Mouse (Mus musculus): ENCODE data around the gene Klf3. TPM values are rescaled to one million over a fixed set of nuclear protein-coding genes. Genes with fewer than 3 reads are reported as not detected.
A peak's percentile ranks its signal among the peaks of the same experiment; 100 is the strongest.

The Klf3 gene
- polyA plus RNA-seq, 1 experiment from 2014 or later, result 88.0 TPM

DNA sequence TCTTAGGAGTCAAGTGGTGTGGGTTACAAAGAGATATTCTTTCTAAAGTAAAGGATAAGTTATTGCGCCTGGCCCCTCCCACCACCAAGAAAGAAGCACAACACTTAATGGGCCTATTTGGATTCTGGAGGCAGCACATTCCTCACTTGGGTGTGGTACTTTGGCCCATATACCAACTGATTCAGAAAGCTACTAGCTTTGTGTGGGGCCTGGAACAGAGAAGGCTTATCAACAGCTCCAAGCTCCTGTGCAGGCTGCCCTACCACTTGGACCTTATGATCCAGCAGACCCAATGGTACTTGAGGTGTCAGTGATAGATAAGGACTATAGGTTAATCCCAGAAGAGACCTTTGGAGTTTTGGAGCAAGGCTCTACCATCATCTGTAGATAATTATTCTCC, 15.0 kb upstream of the Klf3 start:
- Histone ChIP-seq H3K4me3 (ENCODE audit: low read depth, low read length) (no peak overlapping the region), H3K27ac (ENCODE audit: low read depth) (no peak overlapping the region), H3K36me3 (ENCODE audit: control insufficient read depth, insufficient read depth, low read length) (no peaks in the 10 kb centered on the region), H3K4me2 (ENCODE audit: low read length) (no peak overlapping the region), H3K9me3 (ENCODE audit: control insufficient read depth, low read length) (no peaks in the 10 kb centered on the region), H3K27me3 (replicated peaks; ENCODE audit: control insufficient read depth, insufficient read depth, low read length) (no peaks in the 10 kb centered on the region), H3K9ac (ENCODE audit: low read length) (no peak overlapping the region), H3K4me1 (replicated peaks; ENCODE audit: control insufficient read depth, insufficient read depth, low read length) (no peaks in the 10 kb centered on the region)
- no peak for ATAC-seq (replicated peaks; ENCODE audit: low FRiP score, low TSS enrichment, low read depth)
- no peak for DNase-seq (ENCODE audit: low spot score)
- WGBS, result 93% methylated on average over 1 of the region's 1 CpGs

GRCm38 (mm10) chr5:64798209-64798608, 5.0 kb upstream of the Klf3 start:
- H3K4me2 ChIP-seq (ENCODE audit: low read length), result no peak overlapping the region
- no peak overlapping the region for H3K9ac ChIP-seq (ENCODE audit: low read length)
- no peaks in the 10 kb centered on the region for H3K36me3 ChIP-seq (ENCODE audit: control insufficient read depth, insufficient read depth, low read length)
- 75% methylated on average over 4 of the region's 4 CpGs for WGBS
- H3K4me1 ChIP-seq (replicated peaks; ENCODE audit: control insufficient read depth, insufficient read depth, low read length), result no peaks in the 10 kb centered on the region
- ATAC-seq (replicated peaks; ENCODE audit: low FRiP score, low TSS enrichment, low read depth), result no peak
- DNase-seq (ENCODE audit: low spot score), result no peak
- H3K27me3 ChIP-seq (replicated peaks; ENCODE audit: control insufficient read depth, insufficient read depth, low read length), result no peaks in the 10 kb centered on the region
- 0 out of 2 replicates have a peak, but pooled peaks cover 11% of the 10 kb centered on the region for H3K9me3 ChIP-seq (ENCODE audit: control insufficient read depth, low read length)
- no peak overlapping the region for H3K4me3 ChIP-seq (ENCODE audit: low read depth, low read length)
- H3K27ac ChIP-seq (ENCODE audit: low read depth), result no peak overlapping the region

GRCm38 (mm10) chr5:64801545-64801944, 1.6 kb upstream of the Klf3 start:
- ATAC-seq (replicated peaks; ENCODE audit: low FRiP score, low TSS enrichment, low read depth) (no peak), DNase-seq (ENCODE audit: low spot score) (no peak)
- Histone ChIP-seq H3K9ac (ENCODE audit: low read length) (no peak overlapping the region), H3K4me3 (ENCODE audit: low read depth, low read length) (no peak overlapping the region), H3K9me3 (ENCODE audit: control insufficient read depth, low read length) (0 out of 2 replicates have a peak, but pooled peaks cover 4% of the 10 kb centered on the region), H3K36me3 (ENCODE audit: control insufficient read depth, insufficient read depth, low read length) (no peaks in the 10 kb centered on the region), H3K27me3 (replicated peaks; ENCODE audit: control insufficient read depth, insufficient read depth, low read length) (no peaks in the 10 kb centered on the region), H3K27ac (ENCODE audit: low read depth) (no peak overlapping the region), H3K4me1 (replicated peaks; ENCODE audit: control insufficient read depth, insufficient read depth, low read length) (peaks cover 14% of the 10 kb centered on the region), H3K4me2 (ENCODE audit: low read length) (0 out of 2 replicates have a peak overlapping the region, but pooled peaks have one; percentile 62)
- 72% methylated on average over 2 of the region's 2 CpGs for whole genome bisulfite sequencing

DNA sequence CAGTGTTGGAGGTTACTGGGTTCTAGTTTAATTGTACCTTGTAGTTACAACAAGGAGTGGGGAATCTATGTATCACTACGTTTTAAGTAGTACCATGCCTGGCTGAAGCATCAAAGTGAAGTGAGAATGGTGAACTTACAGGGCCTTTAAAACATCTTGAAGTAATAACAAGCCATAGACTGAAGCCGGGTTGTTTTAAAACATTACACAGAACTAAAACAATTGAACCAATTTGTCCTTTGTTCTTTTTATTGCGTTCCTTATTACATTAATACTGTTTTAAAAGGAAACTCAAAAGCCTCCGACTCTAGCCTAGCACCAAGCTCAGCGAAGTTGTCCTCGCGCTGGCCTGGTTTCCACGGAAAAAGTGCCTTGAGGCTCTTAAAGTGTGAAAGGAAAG, 1.0 kb upstream of the Klf3 start:
- Histone ChIP-seq H3K9ac (ENCODE audit: low read length) (peak overlapping the region; percentile 98), H3K4me1 (replicated peaks; ENCODE audit: control insufficient read depth, insufficient read depth, low read length) (peaks cover 19% of the 10 kb centered on the region), H3K36me3 (ENCODE audit: control insufficient read depth, insufficient read depth, low read length) (no peaks in the 10 kb centered on the region), H3K4me2 (ENCODE audit: low read length) (peak overlapping the region; percentile 62), H3K27me3 (replicated peaks; ENCODE audit: control insufficient read depth, insufficient read depth, low read length) (no peaks in the 10 kb centered on the region), H3K27ac (ENCODE audit: low read depth) (peak overlapping the region; percentile 99), H3K9me3 (ENCODE audit: control insufficient read depth, low read length) (0 out of 2 replicates have a peak, but pooled peaks cover 4% of the 10 kb centered on the region), H3K4me3 (ENCODE audit: low read depth, low read length) (peak overlapping the region; percentile 81)
- ATAC-seq (replicated peaks; ENCODE audit: low FRiP score, low TSS enrichment, low read depth) (no peak), DNase-seq (ENCODE audit: low spot score) (no peak)
- 7% methylated on average over 8 of the region's 8 CpGs for WGBS

DNA sequence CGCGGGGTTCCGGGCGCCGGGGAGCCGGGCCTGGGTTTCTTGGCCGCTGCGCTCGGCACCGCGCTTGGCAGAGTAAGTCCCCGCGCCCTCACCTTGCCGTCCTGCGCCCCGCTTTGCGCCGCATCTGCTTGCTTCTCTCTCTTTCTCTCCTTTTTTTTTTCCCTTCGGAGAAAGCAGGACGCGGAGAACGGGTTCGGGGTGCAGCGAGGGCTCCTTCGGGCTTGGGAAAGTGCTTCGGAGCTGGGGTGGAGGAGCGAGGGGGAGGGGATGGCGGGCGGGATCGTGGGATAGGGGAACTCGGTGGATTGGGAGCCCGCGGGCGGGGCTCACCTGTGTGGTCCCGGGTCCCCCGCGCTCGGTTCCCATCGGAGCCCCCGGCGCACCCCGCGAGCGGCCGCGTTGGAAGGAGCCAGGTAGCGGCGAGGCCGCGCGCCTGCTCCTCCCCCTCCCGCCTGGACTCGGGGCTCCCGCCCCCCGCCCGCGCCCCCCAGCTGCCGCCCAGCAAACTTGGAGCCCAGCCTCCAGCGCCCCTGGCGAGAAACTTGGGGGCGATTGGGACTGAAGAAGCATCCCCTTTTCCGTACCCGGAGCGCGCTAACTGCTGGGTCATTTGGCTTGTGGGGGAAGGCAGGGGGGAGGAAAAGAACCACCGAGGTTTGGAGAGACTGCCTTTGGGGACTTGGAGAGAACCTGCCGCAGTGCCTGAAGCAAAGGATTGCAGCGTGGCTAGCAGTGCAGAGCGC, 703 bp downstream of the Klf3 start:
- Histone ChIP-seq H3K36me3 (ENCODE audit: control insufficient read depth, insufficient read depth, low read length) (peaks cover 1% of the 10 kb centered on the region; the same call in 1 of the 2 replicates), H3K9ac (ENCODE audit: low read length) (peak overlapping the region; percentile 98), H3K27ac (ENCODE audit: low read depth) (peak overlapping the region; percentile 99), H3K4me1 (replicated peaks; ENCODE audit: control insufficient read depth, insufficient read depth, low read length) (peaks cover 37% of the 10 kb centered on the region), H3K9me3 (ENCODE audit: control insufficient read depth, low read length) (0 out of 2 replicates have a peak, but pooled peaks cover 4% of the 10 kb centered on the region), H3K4me3 (ENCODE audit: low read depth, low read length) (peak overlapping the region; percentile 81), H3K27me3 (replicated peaks; ENCODE audit: control insufficient read depth, insufficient read depth, low read length) (no peaks in the 10 kb centered on the region), H3K4me2 (ENCODE audit: low read length) (peak overlapping the region; percentile 62)
- DNase-seq (ENCODE audit: low spot score), result peak; percentile 88
- WGBS, result under 1% methylated on average over 55 of the region's 69 CpGs
- no peak for ATAC-seq (replicated peaks; ENCODE audit: low FRiP score, low TSS enrichment, low read depth)

DNA sequence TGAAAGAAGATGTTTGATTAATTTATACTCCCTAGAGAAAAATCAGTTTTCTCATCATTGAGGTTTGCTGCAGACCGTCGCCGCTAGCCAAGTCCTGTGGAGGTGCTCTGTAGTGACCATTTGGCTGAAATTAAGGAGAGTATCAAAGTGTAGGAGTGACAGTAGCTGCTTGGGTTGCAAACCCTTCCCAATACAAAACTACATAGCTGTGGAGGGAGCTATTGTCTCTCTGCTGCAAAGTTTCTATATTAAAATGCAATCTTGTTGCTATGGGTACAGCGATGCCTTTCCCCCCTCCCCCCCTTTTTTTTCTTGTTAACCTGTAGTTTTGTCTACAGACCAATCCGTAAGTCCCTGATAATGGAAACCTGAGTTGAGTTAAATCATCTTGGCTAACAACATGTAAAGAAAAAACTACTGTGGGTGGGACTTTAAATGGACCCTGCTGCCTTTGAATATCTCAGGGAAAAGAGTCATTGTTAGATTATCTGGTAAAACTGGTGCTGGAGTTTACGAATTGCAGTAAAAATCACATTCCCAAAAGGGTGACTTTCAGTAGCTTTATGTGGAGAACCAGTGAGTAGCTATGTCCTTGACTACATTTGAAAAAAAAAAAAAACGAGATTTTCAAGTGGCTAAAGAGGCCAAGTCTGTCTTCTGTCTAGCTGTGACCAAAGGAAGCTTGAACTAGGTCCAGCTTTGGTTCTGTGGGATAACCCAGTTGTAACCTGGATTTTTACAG, 2.1 kb downstream of the Klf3 start:
- no peaks in the 10 kb centered on the region for H3K27me3 ChIP-seq (replicated peaks; ENCODE audit: control insufficient read depth, insufficient read depth, low read length)
- H3K27ac ChIP-seq (ENCODE audit: low read depth), result peak overlapping the region; percentile 92
- H3K9ac ChIP-seq (ENCODE audit: low read length), result peak overlapping the region; percentile 98
- DNase-seq (ENCODE audit: low spot score) (no peak), ATAC-seq (replicated peaks; ENCODE audit: low FRiP score, low TSS enrichment, low read depth) (no peak)
- H3K4me3 ChIP-seq (ENCODE audit: low read depth, low read length), result peak overlapping the region; percentile 81
- peaks cover 51% of the 10 kb centered on the region for H3K4me1 ChIP-seq (replicated peaks; ENCODE audit: control insufficient read depth, insufficient read depth, low read length)
- H3K9me3 ChIP-seq (ENCODE audit: control insufficient read depth, low read length), result no peaks in the 10 kb centered on the region
- peak overlapping the region; percentile 62 for H3K4me2 ChIP-seq (ENCODE audit: low read length)
- H3K36me3 ChIP-seq (ENCODE audit: control insufficient read depth, insufficient read depth, low read length), result peaks cover 12% of the 10 kb centered on the region; the same call in 1 of the 2 replicates
- WGBS, result 4% methylated on average over 7 of the region's 7 CpGs

DNA sequence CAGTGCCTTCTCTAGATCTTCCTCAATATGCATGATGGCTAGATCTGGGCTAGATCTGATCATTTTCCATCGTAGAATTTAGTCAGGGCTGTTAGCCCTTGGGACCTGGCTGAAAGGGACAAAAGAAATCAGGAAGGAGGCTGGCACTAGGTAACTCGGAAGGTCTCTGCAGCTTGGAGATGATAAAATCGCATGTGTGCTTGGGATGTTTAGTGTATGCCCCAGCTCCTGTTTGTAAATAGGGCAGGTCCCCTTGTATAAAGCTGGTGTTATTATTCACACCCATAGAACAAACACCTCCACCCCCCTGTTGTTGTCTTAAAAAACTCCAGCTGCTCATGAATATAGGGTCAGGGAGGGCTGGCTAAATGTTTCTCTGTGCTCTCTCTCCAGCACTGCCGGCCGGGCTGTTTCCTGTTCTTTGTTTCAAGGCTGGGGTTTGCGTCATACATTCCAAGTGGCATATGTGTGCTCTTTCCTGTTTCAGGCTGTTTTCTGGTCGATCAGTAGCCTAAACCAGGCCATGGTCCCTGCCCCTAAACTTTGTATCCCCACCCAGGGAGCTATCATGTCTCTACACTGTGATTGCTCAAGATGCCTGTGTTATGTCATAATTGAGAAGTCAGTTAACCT, 2.8 kb downstream of the Klf3 start:
- Histone ChIP-seq H3K9me3 (ENCODE audit: control insufficient read depth, low read length) (no peaks in the 10 kb centered on the region), H3K27me3 (replicated peaks; ENCODE audit: control insufficient read depth, insufficient read depth, low read length) (no peaks in the 10 kb centered on the region), H3K9ac (ENCODE audit: low read length) (peak overlapping the region; percentile 98), H3K4me2 (ENCODE audit: low read length) (peak overlapping the region; percentile 62), H3K27ac (ENCODE audit: low read depth) (peak overlapping the region; percentile 92), H3K36me3 (ENCODE audit: control insufficient read depth, insufficient read depth, low read length) (peaks cover 12% of the 10 kb centered on the region; the same call in 1 of the 2 replicates), H3K4me1 (replicated peaks; ENCODE audit: control insufficient read depth, insufficient read depth, low read length) (peaks cover 58% of the 10 kb centered on the region), H3K4me3 (ENCODE audit: low read depth, low read length) (peak overlapping the region; percentile 81)
- 0 out of 2 replicates have a peak, but pooled peaks have one; percentile 12 for ATAC-seq (replicated peaks; ENCODE audit: low FRiP score, low TSS enrichment, low read depth)
- WGBS, result under 1% methylated on average over 7 of the region's 7 CpGs
- peak; percentile 81 for DNase-seq (ENCODE audit: low spot score)

- DNase-seq (ENCODE audit: low spot score) (peak; percentile 68), ATAC-seq (replicated peaks; ENCODE audit: low FRiP score, low TSS enrichment, low read depth) (no peak)
- no peaks in the 10 kb centered on the region for H3K9me3 ChIP-seq (ENCODE audit: control insufficient read depth, low read length)
- H3K4me1 ChIP-seq (replicated peaks; ENCODE audit: control insufficient read depth, insufficient read depth, low read length), result peaks cover 64% of the 10 kb centered on the region
- H3K9ac ChIP-seq (ENCODE audit: low read length), result peak overlapping the region; percentile 98
- WGBS, result 14% methylated on average over 2 of the region's 2 CpGs
- H3K4me2 ChIP-seq (ENCODE audit: low read length), result peak overlapping the region; percentile 62
- H3K36me3 ChIP-seq (ENCODE audit: control insufficient read depth, insufficient read depth, low read length), result peaks cover 12% of the 10 kb centered on the region; the same call in 1 of the 2 replicates
- H3K27me3 ChIP-seq (replicated peaks; ENCODE audit: control insufficient read depth, insufficient read depth, low read length), result no peaks in the 10 kb centered on the region
- H3K4me3 ChIP-seq (ENCODE audit: low read depth, low read length), result peak overlapping the region; percentile 81
- peak overlapping the region; percentile 92 for H3K27ac ChIP-seq (ENCODE audit: low read depth)
These were observed 3.4 kb downstream of the Klf3 start for GRCm38 (mm10) chr5:64806600-64806999.

Data from intestine, embryonic 14.5 days (tissue).